Comparison of ENCODE assay signal across 16 mouse cellular contexts in genomic region chr8:72664757-72665156, GRCm38 (mm10). TPM values are rescaled to one million over a fixed set of nuclear protein-coding genes. Genes with fewer than 3 reads are reported as not detected.
A peak's percentile ranks its signal among the peaks of the same experiment; 100 is the strongest.
DNase-seq lines count a peak whose midpoint lies in the region; ATAC-seq lines count a peak whose summit lies in the region.
"Had no signal": no experiment of that assay in that cellular context is flagged by ENCODE, and none has a peak within 500 bp of the region (broad histone marks: within the 10 kb centered on the region; RNA-seq: fewer than 3 reads in every experiment).

No protein-coding gene starts in this region.

- no peak overlapping the region for H3K9ac ChIP-seq in liver, embryonic 11.5 days (ENCODE audit: low read depth, low read length)
- H3K9ac ChIP-seq: heart, embryonic 12.5 days; hindbrain, embryonic 14.5 days had no signal

- H3K9me3 ChIP-seq in liver, embryonic 11.5 days (ENCODE audit: control insufficient read depth, low read length), result no peaks in the 10 kb centered on the region
- H3K9me3 ChIP-seq: embryonic facial prominence, embryonic 10.5 days; heart, embryonic 12.5 days had no signal

- H3K4me1 ChIP-seq in liver, embryonic 11.5 days (replicated peaks; ENCODE audit: control insufficient read depth, insufficient read depth, low read length), result peaks cover 5% of the 10 kb centered on the region
- H3K4me1 ChIP-seq: embryonic facial prominence, embryonic 10.5 days; heart, embryonic 12.5 days had no signal

- DNase-seq in 3134 (ENCODE audit: extremely low read depth, insufficient read length, low spot score) (peak; percentile 38), 3T3-L1 (ENCODE audit: low read depth, low spot score) (peak; percentile 31)
- no peak for DNase-seq in liver, embryonic 11.5 days (ENCODE audit: low spot score)
- no peak for DNase-seq in left cerebral cortex, adult 18-20 months (ENCODE audit: low spot score in 2 of 2)
- DNase-seq in heart, postnatal 25 days (ENCODE audit: low spot score), result no peak
- DNase-seq in spleen, postnatal 4 days (ENCODE audit: low spot score in 2 of 2), result no peak
- DNase-seq: adrenal gland, postnatal 36 days; heart, adult 11 months; heart, postnatal 14 days; lung, postnatal 14 days had no signal

- WGBS in liver, embryonic 11.5 days, result 52% methylated on average over 5 of the region's 5 CpGs

- H3K4me3 ChIP-seq in liver, embryonic 11.5 days (ENCODE audit: low read depth, low read length), result no peak overlapping the region
- H3K4me3 ChIP-seq: embryonic facial prominence, embryonic 10.5 days; heart, embryonic 12.5 days had no signal

- intact Hi-C loops in heart, postnatal 25 days (cut with DNase I), result no loop called here

- H3K36me3 ChIP-seq in liver, embryonic 11.5 days (ENCODE audit: control insufficient read depth, insufficient read depth, low read length), result no peaks in the 10 kb centered on the region
- H3K36me3 ChIP-seq: embryonic facial prominence, embryonic 10.5 days; heart, embryonic 12.5 days had no signal

- no peaks in the 10 kb centered on the region for H3K27me3 ChIP-seq in liver, embryonic 11.5 days (replicated peaks; ENCODE audit: control insufficient read depth, insufficient read depth, low read length)
- H3K27me3 ChIP-seq: heart, embryonic 12.5 days had no signal

- H3K27ac ChIP-seq in liver, embryonic 11.5 days (ENCODE audit: low read depth, low read length), result peak overlapping the region; percentile 16; the same call in 1 of the 2 replicates
- H3K27ac ChIP-seq: embryonic facial prominence, embryonic 10.5 days; hindbrain, embryonic 14.5 days had no signal

- peak overlapping the region; percentile 42 for H3K4me2 ChIP-seq in liver, embryonic 11.5 days
- H3K4me2 ChIP-seq: heart, embryonic 12.5 days; hindbrain, embryonic 14.5 days; midbrain, embryonic 11.5 days had no signal

- peak; percentile 68 for ATAC-seq in liver, embryonic 11.5 days (replicated peaks; ENCODE audit: low FRiP score)
- ATAC-seq in megakaryocyte, adult 5-6 weeks (ENCODE audit: poor library complexity, severe bottlenecking), result peak; percentile 28; the same call in 1 of the 2 replicates
- ATAC-seq: CD4-positive, CD25-positive, alpha-beta regulatory T cell, adult 4 months had no signal

RNA-seq across cellular contexts. Expression of gene Nwd1, which starts 18.2 kb away (rescaled TPM):
- not detected in 2 replicates for polyA plus RNA-seq in liver, embryonic 11.5 days (2014; fragmentation: Nextera tagmentation; extraction: Ambion mirVana)
- total RNA-seq in megakaryocyte, adult 5-6 weeks (2015), result 0.09 and 0.11 TPM in 2 replicates
- total RNA-seq in megakaryocyte, adult 5-6 weeks (2017), result 0.55 and 0.61 TPM in 2 replicates
- total RNA-seq in left cerebral cortex, adult 18-20 months (2021), result 10 to 100 TPM; 37.6 to 40.9 TPM
- total RNA-seq in heart, postnatal 25 days (2021), result under 1 TPM; 0.36 to 0.57 TPM
- polyA plus RNA-seq: embryonic facial prominence, embryonic 10.5 days had no signal

RNA-seq across cellular contexts. Expression of gene Sin3b, which starts 58.3 kb away (rescaled TPM):
- polyA plus RNA-seq in liver, embryonic 11.5 days (2014; fragmentation: Nextera tagmentation; extraction: Ambion mirVana), result 110 TPM in 2 replicates
- total RNA-seq in megakaryocyte, adult 5-6 weeks (2015), result 93.7 and 101 TPM in 2 replicates
- 84.6 and 102 TPM in 2 replicates for total RNA-seq in megakaryocyte, adult 5-6 weeks (2017)
- total RNA-seq in left cerebral cortex, adult 18-20 months (2021), result 100 to 1,000 TPM; 134 to 140 TPM
- total RNA-seq in heart, postnatal 25 days (2021), result 10 to 100 TPM; 77.1 to 78.3 TPM

Comparison
In these comparisons a context has a peak if more than half of its experiments do, and no peak if none do; other contexts are left out.
1. DNase-seq: peak in 3134 (single experiment) and 3T3-L1 (single experiment); none in liver, embryonic 11.5 days (single experiment), left cerebral cortex, adult 18-20 months (0 of 2), heart, postnatal 25 days (single experiment) and spleen, postnatal 4 days (0 of 2).
2. RNA of gene Nwd1, which starts 18.2 kb away (total RNA-seq): 37.6 to 40.9 TPM in left cerebral cortex, adult 18-20 months; 0.36 to 0.57 TPM in heart, postnatal 25 days and 0.09 to 0.61 TPM in megakaryocyte, adult 5-6 weeks; every median in the first group is over 10 times any median in the second.